Mouse (Mus musculus): ENCODE results near the gene Medag.

DNA sequence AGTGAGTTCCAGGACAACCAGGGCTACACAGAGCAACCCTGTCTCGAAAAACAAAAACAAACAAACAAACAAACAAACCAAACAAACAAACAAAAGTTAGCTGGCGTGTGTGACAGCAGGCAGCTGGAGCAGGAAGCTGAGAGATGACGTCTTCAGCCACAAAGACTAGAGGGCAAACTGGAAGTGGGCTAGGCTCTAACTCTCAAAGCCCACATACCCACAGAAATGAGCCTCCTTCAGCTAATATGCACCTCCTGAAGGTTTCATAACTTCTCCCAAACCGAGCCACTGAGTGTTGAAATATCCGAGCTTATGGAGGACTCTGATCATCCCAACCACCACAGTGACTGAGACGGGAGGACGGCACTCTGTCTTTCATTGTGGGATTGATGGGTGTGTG lies 34.9 kb downstream of the Medag start:
- TF ChIP-seq POLR2A (IDR thresholded peaks at IDR 0.05; ENCODE audit: borderline replicate concordance, low read depth, low read length), result no peak
- no peak for TF ChIP-seq CTCF (IDR thresholded peaks at IDR 0.05; ENCODE audit: low read depth, low read length)

All from bone marrow macrophage, adult 2 months (primary cell).